Mouse (Mus musculus) limb, embryonic 14.5 days (tissue): ENCODE results near the gene Gbx2. TPM values are rescaled to one million over a fixed set of nuclear protein-coding genes. Genes with fewer than 3 reads are reported as not detected.

Experiments
- ATAC-seq: fragments of 200-750 bp; cut with Nextera tagmentation; 2 replicates; pipeline ENCODE4 v1.8.0; 2017; ENCODE audit warnings: low read depth, moderate number of reproducible peaks, moderate TSS enrichment; ENCODE audit not compliant: low FRiP score
- DNase-seq: peaks from one replicate; pipeline ENCODE4 v3.0.0-alpha.2; 2015; ENCODE audit warnings: low spot score
- H3K27ac ChIP-seq: fragments of 300-500 bp; sonication (generic); replicated peaks from 2 replicates; pipeline ENCODE4 v1.5.1; 2014; ENCODE audit warnings: low read depth, mild to moderate bottlenecking, low read length, moderate library complexity, mixed read lengths
- H3K27me3 ChIP-seq: fragments of 300-500 bp; sonication (generic); 2 replicates; pipeline ENCODE4 v1.6.1; 2014; ENCODE audit warnings: low read length, mixed read lengths; ENCODE audit not compliant: control insufficient read depth, insufficient read depth
- H3K36me3 ChIP-seq: fragments of 300-500 bp; sonication (generic); 2 replicates; pipeline ENCODE4 v1.6.1; 2014; ENCODE audit warnings: mild to moderate bottlenecking, low read length, moderate library complexity, mixed read lengths; ENCODE audit not compliant: control insufficient read depth, insufficient read depth
- H3K4me1 ChIP-seq: fragments of 300-500 bp; sonication (generic); 2 replicates; pipeline ENCODE4 v1.6.1; 2014; ENCODE audit warnings: antibody characterized with exemption, low read length, mixed read lengths; ENCODE audit not compliant: control insufficient read depth, insufficient read depth
- H3K4me2 ChIP-seq: fragments of 300-500 bp; sonication (generic); replicated peaks from 2 replicates; pipeline ENCODE4 v1.6.1; 2014; ENCODE audit warnings: low read depth, mild to moderate bottlenecking, low read length, moderate library complexity; ENCODE audit not compliant: severe bottlenecking
- H3K4me3 ChIP-seq: fragments of 300-500 bp; sonication (generic); replicated peaks from 2 replicates; pipeline ENCODE4 v1.5.1; 2014; ENCODE audit warnings: low read length
- H3K9ac ChIP-seq: fragments of 300-500 bp; sonication (generic); 2 replicates; pipeline ENCODE4 v1.6.1; 2014; ENCODE audit warnings: mild to moderate bottlenecking, low read depth, low read length, moderate library complexity; ENCODE audit not compliant: severe bottlenecking
- H3K9me3 ChIP-seq: fragments of 300-500 bp; sonication (generic); 2 replicates; pipeline ENCODE4 v1.6.1; 2016; ENCODE audit warnings: low read length; ENCODE audit not compliant: control insufficient read depth
- POLR2A ChIP-seq: fragments of 200-500 bp; IDR thresholded peaks from 2 replicates; pipeline ENCODE4 v1.8.0; 2012; ENCODE audit warnings: inconsistent platforms, mild to moderate bottlenecking, moderate library complexity, borderline replicate concordance; ENCODE audit not compliant: insufficient read depth, insufficient read length; ENCODE audit errors: extremely low read depth
- WGBS: fragments of 180-500 bp; shearing (Covaris S2); extraction: QIAGEN DNeasy Blood & Tissue Kit; methylation state at CpG from one replicate; pipeline ENCODE4 v1.1.7; 2014; 5-methylcytosine and 5-hydroxymethylcytosine counted together
- polyA plus RNA-seq, 2 experiments: library from polyadenylated mRNA; depleted of rRNA in 1 of 2; stranded (reverse) in 1 of 2; unstranded in 1 of 2; fragments of >200 nt; fragmentation: Nextera tagmentation in 1 of 2; extraction: Ambion mirVana in 1 of 2; gene quantifications; 2 replicates each; pipeline versions ENCODE4 v1.2.1 to v1.2.3; 2012 to 2014

The Gbx2 gene
- polyA plus RNA-seq, 2 experiments = 0.17 to 0.21 TPM

DNA sequence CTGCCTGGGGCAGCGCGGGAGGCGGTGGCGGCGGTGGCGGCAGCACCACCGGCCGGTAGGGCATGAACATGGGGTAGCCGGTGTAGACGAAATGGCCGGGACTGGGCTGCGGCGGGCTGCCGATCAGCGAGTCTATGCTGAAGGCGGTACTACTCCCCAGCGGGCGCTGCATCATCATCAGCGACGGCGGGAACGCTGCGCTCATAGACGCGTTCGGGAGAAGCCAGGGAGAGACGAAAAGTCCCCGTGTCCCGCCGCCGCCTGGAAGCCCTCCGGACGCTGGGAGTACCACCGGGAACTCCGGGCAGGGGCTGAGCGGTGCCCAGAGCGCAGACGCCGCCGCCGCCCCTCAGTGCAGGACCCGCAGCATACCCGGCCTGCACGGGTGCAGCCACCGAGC lies 428 bp downstream of the Gbx2 start:
- no peak for DNase-seq
- no peak for ATAC-seq
- H3K4me1 ChIP-seq = peaks cover 23% of the 10 kb centered on the region

GRCm38 (mm10) chr1:89929721-89930505 lies 1.1 kb downstream of the Gbx2 start:
- WGBS = 1% methylated on average over 53 of the region's 55 CpGs
- peak overlapping the region; percentile 31 for H3K9ac ChIP-seq

More for the DNA sequence above, 428 bp downstream of the Gbx2 start:
- TF ChIP-seq POLR2A = no peak
- H3K36me3 ChIP-seq = no peaks in the 10 kb centered on the region
- peak overlapping the region; percentile 31 for H3K9ac ChIP-seq
- no peaks in the 10 kb centered on the region for H3K9me3 ChIP-seq
- WGBS = 1% methylated on average over 30 of the region's 45 CpGs
- H3K4me2 ChIP-seq = peak overlapping the region; percentile 80
- peaks cover 100% of the 10 kb centered on the region for H3K27me3 ChIP-seq
- peak overlapping the region; percentile 42 for H3K4me3 ChIP-seq
- H3K27ac ChIP-seq = no peak overlapping the region

DNA sequence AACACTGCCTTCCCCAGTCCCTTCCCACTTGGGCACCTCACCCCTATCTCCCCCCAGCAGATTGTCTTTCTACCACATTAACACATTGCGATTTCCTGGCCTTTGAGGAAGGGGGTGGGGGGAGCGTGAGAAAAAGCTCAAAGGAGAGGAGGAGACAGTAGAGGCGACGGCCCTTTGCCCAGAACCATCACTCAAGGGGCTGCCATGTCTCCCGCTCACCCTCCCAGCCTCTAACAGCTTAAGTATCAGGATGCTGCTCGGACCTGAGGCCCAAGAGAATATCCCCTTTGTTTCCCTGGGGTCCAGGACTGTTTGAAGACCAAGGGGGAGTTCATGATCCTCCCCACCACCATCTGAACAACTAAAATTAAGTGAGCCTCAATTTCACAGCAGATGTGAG lies 1.8 kb downstream of the Gbx2 start:
- Histone ChIP-seq H3K27me3 (peaks cover 100% of the 10 kb centered on the region), H3K36me3 (no peaks in the 10 kb centered on the region), H3K4me3 (peak overlapping the region; percentile 19; the same call in 1 of the 2 replicates), H3K4me1 (peaks cover 23% of the 10 kb centered on the region), H3K27ac (no peak overlapping the region), H3K9ac (no peak overlapping the region), H3K9me3 (no peaks in the 10 kb centered on the region), H3K4me2 (0 out of 2 replicates have a peak overlapping the region, but pooled peaks have one; percentile 19)
- 5% methylated on average over 6 of the region's 6 CpGs for WGBS
- DNase-seq (no peak), ATAC-seq (no peak)
- no peak for TF ChIP-seq POLR2A

More at GRCm38 (mm10) chr1:89929721-89930505, 1.1 kb downstream of the Gbx2 start:
- no peak for DNase-seq
- no peak for TF ChIP-seq POLR2A
- Histone ChIP-seq H3K4me2 (peak overlapping the region; percentile 80), H3K27ac (no peak overlapping the region), H3K4me1 (peaks cover 23% of the 10 kb centered on the region), H3K36me3 (no peaks in the 10 kb centered on the region), H3K27me3 (peaks cover 100% of the 10 kb centered on the region), H3K9me3 (no peaks in the 10 kb centered on the region), H3K4me3 (peak overlapping the region; percentile 42)
- ATAC-seq = no peak

- no peak for TF ChIP-seq POLR2A
- Histone ChIP-seq H3K9ac (no peak overlapping the region), H3K4me2 (peak overlapping the region; percentile 19; the same call in 1 of the 2 replicates), H3K4me1 (peaks cover 22% of the 10 kb centered on the region), H3K36me3 (no peaks in the 10 kb centered on the region), H3K4me3 (peak overlapping the region; percentile 19), H3K9me3 (no peaks in the 10 kb centered on the region), H3K27me3 (peaks cover 100% of the 10 kb centered on the region), H3K27ac (no peak overlapping the region)
- ATAC-seq = no peak
- WGBS = 5% methylated on average over 25 of the region's 25 CpGs
- DNase-seq = no peak
These were observed 2.3 kb downstream of the Gbx2 start for GRCm38 (mm10) chr1:89928676-89929075.

DNA sequence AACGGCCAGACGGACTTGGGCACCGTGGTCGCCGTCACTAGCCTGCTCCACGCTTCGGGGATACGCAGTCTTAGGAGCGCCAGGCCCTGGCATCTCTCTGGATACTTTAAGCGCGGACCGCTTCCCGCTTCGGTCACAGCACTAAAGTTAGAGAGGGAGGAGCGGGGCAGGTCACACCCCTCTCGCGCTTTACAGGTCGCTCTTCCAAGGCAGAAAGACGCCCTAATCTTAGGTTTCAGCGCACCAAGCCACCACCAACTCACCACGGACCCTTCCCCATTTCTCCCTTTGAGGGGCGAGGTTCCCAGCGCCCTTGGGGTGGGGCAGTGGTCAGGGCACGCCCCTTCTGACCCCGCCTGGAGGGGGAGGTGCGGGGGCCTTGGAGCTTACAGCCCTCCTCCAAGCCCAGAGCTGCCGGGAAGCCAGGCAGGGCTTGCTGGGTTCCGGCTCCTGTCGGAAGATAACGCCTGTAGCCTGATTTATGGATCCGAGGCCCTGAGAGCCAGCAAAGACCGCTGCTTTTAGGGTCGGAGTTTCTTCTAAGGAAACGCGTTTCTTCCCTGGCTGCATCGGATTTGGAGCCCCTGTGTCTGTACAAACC lies 3.8 kb downstream of the Gbx2 start:
- no peak for ATAC-seq
- Histone ChIP-seq H3K4me1 (peaks cover 28% of the 10 kb centered on the region), H3K36me3 (no peaks in the 10 kb centered on the region), H3K27me3 (peaks cover 100% of the 10 kb centered on the region), H3K4me2 (peak overlapping the region; percentile 39), H3K4me3 (peak overlapping the region; percentile 24), H3K27ac (no peak overlapping the region), H3K9ac (no peak overlapping the region), H3K9me3 (no peaks in the 10 kb centered on the region)
- DNase-seq = no peak
- no peak for TF ChIP-seq POLR2A
- 2% methylated on average over 35 of the region's 36 CpGs for WGBS
